Mouse (Mus musculus): Measurements from ENCODE around the gene Cog6. TPM values are rescaled to one million over a fixed set of nuclear protein-coding genes. Genes with fewer than 3 reads are reported as not detected.

Cog6 gene
- total RNA-seq, 2 experiments from 2014 or later: 42.5 to 47.2 TPM

DNA sequence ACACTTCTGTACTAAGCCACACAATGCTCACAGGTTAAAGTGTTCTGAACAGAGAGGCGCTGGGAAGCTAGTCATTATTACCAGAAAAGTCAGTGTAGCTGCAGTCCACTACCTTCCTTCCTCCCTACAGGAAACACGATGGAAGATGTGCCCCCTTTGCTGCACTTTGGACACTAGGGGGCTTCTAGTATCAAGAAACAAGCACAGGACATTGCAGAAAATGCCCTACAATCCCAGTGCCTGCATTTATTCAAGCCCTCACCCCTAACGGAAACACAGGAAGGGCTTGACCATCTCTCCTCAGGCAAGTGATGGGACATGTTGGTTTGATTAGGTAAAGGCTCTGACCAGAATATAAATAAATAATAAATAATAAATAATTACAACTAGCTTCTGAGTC is 16.4 kb upstream of the Cog6 start:
- DNase-seq (ENCODE audit: low spot score): no peak

GRCm38 (mm10) chr3:53032432-53032831 is 15.4 kb upstream of the Cog6 start:
- DNase-seq (ENCODE audit: low spot score): no peak

DNA sequence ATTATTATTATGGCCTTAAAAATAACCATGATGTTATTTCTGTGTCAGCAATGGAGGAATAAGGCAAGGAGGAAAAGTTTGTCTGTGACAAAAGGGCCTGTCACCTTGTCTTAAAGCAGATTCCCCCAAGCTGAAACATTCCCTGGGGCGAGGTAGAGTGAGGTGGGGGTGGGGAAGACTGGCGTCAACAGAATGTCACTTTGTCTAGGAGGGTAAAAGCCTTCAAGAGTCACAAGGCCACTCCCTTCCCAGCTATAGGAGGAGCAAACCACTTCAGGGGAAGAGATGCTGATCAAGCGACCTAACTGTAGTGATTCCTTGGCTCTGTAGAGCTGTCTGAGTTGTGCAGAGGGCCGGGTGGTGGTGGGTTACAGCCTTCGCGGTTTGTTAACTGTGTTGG is 14.5 kb upstream of the Cog6 start:
- no peak for DNase-seq (ENCODE audit: low spot score)

- peak; percentile 66 for DNase-seq (ENCODE audit: low spot score)
These were observed 12.0 kb upstream of the Cog6 start for GRCm38 (mm10) chr3:53029046-53029445.

DNA sequence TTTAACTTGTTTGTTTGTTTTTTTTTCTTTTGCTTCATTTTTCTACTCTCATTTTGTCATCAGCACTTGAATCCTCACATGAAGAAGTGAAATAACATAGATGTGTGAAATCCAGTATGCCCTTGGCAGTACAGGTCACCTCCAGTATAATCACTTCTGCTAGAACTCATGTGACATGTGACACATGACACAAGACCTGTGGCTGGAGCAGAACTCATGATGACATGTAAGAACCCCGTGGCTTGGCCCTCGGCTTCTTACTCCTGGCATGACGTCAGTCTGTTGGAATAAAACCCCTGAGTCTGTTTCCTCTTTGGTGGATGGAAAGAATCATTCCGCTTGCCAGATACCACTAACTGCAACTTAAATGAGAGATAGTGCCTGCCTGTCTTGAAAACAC is 10.3 kb upstream of the Cog6 start:
- DNase-seq (ENCODE audit: low spot score): no peak

DNA sequence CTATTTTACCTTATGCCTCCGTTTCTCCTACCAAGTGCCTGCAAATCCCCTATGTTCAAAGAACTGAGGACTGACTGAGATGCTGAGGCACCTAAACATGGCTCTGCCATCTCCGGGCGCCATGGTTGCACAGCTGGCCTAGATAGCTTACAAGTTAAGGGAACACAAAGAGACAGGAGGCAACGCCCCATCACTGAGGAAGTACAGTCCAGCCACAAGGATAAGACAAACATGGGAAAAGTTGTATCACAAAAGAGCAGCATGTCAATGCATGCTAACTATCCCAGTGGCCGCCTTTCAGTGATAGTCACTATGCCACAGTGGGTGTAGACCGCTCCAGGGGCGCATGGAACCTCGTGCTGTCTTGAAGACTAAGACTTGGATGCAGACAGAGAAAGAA is 9.6 kb downstream of the Cog6 start:
- DNase-seq (ENCODE audit: low spot score): no peak

DNA sequence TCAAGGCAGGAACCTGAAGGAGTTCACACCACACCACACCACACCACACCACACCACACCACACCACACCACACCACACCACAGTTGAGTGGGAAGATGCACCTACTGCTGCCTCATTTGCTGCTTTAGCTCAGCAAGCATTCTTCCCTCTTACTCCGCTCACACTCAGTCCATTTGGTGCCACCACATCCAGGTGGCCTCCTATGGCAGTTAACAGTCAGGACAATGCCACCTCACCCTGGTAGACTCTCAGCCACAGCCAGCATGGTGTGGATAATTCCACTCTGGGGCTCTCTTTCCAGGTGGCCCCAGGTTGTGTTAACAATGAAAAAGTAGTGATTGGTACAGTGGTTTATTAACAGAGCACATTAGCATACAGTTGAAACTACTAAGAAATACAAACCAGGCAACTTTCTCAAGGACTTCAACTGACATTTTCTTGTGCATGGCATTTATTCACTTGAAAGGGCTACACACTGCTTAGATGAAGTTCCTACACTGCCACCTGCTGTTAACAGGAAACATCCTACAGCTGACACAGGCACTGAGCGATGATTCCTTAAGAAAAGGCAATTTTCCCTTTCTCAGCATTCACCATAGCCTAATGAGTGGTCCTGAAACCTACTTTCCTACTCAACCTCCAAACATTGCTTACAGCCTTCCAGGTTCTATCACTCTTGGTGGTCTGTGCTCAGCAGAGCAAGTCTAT is 12.5 kb downstream of the Cog6 start:
- no peak for DNase-seq (ENCODE audit: low spot score)

- no peak for DNase-seq (ENCODE audit: low spot score)
These were observed 15.0 kb downstream of the Cog6 start for GRCm38 (mm10) chr3:53002076-53002475.

DNA sequence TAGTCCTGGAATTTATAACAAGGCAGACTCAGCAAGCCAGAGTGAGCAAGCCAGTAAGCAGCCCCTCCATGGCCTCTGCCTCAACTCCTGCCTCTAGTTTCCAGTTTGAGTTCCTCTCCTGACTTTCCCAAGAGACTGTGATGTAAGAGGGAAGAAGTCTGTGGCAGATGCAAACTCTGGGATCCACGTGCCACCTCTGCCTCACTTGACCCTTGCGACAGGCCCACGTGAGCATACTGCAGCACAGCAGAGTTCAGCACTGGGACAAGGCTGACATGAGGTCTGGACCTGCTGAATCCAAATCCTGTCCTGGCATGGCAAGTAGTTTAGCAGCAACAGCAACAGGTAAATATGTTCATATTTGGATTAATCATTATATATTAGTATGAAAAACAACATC is 17.0 kb downstream of the Cog6 start:
- DNase-seq (ENCODE audit: low spot score): no peak

GRCm38 (mm10) chr3:52999016-52999744 is 17.9 kb downstream of the Cog6 start:
- DNase-seq (ENCODE audit: low spot score): no peak

GRCm38 (mm10) chr3:52997381-52997780 is 19.7 kb downstream of the Cog6 start:
- no peak for DNase-seq (ENCODE audit: low spot score)

DNA sequence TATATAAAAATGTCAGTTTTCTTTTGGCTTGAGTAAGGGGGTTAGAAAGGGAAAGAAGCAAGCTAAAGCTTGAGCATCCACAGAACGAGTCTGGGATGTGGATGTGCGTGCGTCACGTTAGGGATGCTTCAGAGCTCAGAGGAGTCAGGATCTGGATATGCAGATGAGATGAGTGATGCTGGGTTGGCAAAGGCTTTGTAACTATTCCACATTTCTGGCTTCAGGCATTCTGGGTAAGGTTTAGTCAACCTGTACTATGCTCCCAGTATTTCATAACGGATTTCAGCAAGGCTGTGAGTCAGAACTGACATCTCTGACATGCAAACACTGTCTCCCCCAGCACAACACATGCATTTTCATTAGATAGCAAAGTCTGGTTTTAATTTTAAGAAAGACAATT is 20.4 kb downstream of the Cog6 start:
- DNase-seq (ENCODE audit: low spot score): no peak

DNA sequence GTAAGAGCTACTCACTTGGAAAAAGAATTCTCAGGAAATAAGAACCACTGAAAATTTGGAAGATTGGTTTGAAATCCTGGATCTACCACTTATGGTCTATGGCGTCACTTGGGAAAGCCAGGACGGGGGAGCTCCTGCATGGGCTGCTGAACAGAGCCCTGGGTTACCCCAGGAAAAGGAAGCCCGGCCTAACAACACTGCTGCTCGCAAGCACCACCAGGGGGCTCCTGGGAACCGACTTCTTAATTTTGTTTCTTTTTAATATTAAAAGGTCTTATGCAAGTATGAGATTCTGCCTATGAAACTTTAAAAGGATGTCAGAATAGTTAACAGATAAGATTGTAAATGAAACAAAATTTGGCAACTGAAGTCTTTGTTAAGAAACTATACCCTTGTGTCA is 22.4 kb downstream of the Cog6 start:
- no peak for DNase-seq (ENCODE audit: low spot score)

DNA sequence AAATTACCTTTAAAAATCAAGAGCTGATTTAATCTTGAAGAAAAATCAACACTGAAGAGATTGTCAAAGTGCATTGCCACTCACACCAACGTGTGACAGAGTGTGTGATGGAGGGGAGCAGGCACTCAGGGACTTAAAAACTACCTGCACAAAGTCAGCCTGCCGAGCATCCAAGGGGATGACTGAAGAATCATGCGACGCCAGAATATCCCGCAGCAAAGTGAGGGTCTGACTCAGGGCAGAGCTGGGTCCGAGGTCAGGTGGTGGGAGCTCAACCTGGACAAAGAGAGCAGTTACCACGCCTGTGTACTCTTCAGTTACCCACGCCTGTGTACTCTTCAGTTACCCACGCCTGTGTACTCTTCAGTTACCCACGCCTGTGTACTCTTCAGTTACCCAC is 23.7 kb downstream of the Cog6 start:
- no peak for DNase-seq (ENCODE audit: low spot score)

GRCm38 (mm10) chr3:52990041-52990737 is 26.8 kb downstream of the Cog6 start:
- DNase-seq (ENCODE audit: low spot score): no peak

- DNase-seq (ENCODE audit: low spot score): peak; percentile 14
These were observed 31.5 kb downstream of the Cog6 start for GRCm38 (mm10) chr3:52985508-52985941.

- peak; percentile 17 for DNase-seq (ENCODE audit: low spot score)
These were observed 33.3 kb downstream of the Cog6 start for GRCm38 (mm10) chr3:52983772-52984171.

DNA sequence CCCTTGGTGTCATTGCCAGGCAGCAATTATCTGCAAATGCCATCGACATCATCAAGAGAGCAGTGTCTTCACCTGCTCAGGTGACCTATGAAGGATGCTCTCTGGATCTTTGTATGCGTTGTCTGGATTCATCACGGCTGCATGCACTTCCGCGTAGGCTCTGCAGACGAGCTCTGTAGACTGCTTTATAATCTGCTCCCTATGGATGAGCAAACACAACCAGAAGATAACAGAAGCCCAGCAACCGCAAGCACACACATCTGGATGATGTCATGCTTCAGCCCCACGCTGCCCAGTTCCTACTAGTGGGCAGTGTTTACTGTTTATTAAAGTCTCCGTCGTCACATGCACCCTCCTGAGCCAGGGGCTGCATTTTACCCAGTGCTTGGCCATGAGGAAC is 34.0 kb downstream of the Cog6 start:
- DNase-seq (ENCODE audit: low spot score): no peak

DNA sequence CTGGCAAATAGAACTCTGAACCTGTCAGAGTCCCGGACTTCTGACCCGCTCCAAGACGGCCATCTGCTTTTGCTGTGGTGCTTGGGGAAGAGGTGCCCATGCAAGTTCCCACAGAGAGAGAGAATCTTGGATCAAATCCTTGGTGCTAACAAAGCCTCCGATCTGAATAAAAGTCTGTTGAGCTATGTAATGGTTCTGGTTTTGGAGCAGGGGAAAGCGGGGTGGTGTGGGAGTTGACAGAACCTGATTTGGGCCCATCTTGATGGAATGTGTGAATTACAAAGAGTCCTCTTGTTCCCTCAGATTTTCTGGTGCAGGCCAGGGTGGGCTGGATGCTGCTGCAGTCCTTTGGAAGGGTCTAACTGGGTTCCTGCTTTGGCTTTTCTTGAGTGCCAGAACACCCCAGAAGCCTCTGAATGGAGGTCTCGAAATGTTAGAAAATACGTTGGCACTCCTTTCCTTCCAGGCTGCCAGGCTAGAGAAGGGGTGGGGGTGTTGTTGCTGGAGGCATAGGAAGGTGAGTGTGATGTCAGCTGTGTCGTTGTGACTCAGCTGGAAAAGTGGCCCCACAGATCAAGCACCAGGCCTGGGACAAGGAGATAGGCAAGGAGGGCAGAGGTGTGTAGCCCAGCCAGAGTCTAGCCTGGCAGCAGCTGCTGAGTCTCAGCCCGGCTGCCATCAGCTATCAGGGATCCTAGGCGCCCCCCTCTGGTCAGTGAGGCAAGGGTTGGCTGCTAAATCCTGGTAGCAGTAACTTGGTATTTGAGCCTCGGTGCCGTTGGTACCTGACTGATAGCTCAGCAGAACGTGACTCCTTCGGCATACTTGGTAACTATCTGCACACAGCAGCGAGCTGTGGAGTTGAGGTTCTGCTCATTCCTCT is 42.1 kb downstream of the Cog6 start:
- peak; percentile 80 for DNase-seq (ENCODE audit: low spot score)

- DNase-seq (ENCODE audit: low spot score): no peak
These were observed 44.1 kb downstream of the Cog6 start for GRCm38 (mm10) chr3:52972916-52973315.

DNA sequence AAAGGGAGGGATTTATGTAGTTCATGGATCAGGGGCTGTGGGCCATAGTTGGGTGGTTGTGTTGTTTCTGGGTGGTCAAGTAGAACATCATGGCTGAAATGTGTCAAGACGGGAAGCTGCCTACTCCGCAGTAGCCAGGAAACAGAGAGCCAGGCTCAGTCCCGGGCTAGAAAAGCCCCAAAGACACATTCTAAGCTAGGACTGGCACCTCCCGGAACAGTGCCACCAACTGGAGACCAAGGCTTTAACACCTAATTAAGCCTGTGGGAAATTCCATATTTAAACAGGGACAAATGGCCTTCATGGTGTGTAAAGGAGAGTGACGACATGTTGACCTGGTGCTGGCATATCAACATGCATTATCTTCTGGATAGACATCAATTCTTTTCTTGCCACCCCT is 50.0 kb downstream of the Cog6 start:
- DNase-seq (ENCODE audit: low spot score): no peak

DNA sequence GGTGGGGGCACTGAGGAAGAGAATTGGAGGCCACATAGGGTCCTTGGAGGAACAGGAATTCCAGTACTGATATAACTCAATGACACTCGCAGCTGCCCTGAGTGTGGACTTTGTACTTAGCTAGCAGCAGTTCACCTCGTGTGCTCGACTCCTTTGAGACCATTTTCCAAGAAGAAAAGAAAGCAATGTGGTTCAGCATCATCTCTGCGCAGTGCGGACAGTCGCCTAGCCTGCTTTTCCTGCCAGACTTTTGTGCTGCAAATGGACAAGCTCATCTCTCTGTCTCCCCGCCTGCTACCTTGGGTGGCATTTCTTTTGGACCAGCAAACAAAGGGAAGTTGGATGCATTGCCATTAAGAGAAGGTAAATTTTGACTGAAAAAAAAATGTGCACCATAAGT is 52.8 kb downstream of the Cog6 start:
- no peak for DNase-seq (ENCODE audit: low spot score)

Measured in gastrocnemius, adult 18-20 months (tissue).